Mouse (Mus musculus) layer of hippocampus, adult 9-11 months (tissue): ENCODE results near the gene Oma1.

Experiments used
- DNase-seq: peaks from one replicate; pipeline ENCODE4 v3.0.0; 2022

Gene Oma1

DNA sequence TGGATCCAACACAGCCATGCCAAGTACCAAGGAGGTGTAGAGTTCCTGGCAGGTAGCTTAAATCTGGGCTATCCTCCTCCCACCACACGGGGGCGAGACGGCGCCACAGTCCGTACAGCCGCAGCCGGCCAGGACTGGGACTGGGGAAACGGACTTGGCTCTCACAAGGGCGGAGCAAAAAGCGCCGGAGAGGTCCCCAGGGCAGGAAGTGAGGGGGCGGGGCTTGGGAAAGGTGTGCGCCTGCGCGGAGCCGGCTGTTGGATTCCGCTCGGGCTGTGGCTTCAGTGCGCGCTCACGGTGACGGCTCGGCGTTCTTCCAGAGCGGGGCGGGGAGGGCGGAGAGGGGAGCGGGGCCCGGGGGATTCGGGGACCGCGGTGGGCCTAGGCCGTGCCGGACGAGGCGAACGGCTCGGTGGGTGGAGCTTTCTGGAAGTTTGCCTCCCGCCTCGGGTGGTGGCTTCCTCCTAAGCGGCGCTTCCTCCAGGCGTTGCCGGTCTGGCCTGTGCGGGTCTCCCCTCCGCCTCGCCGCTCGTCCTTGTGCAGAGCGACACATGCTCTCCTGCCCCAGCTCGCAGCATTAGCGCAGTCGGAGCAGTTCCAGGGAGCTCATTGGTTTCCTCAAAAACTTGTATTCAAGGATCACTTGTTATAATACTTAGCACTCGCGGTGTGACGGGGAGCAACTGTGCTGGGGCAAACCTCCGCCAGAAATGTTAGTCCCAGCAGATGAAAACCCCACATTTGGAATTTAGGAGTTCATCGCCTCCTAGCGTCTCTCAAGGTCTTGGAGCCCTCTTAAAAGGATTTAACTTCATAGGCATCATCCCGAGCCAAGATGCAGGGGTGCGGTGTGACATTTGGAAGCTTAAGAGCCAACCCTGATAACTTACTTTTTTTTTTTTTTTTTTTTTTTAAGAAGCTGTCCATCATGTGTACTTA is at the start of gene Oma1:
Gene Oma1, plus strand, starts transcription at position 226 of the 939 bp plus-strand sequence.
- DNase-seq, result peak; percentile 97

GRCm38 (mm10) chr4:103263812-103264396 is 49.7 kb upstream of the Oma1 start:
- DNase-seq, result no peak

DNA sequence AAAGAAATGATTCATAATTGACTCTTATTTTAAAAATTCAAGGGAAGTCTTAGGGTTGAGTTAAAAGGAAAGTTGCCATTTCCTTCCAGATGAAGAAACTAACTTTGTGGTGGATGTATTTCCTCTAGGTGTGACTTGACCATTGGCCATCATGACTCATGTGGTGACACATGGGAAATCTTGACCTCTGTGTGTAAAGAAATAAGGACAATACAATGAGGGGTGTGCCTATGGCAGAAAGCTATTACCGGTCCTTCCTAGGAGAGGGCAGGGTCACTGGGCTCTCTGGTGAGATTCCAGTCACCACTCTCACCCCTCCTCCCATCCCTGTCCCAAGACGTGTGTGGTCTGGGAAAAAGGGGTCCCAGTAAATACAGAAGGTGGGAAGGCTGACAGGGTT is 48.4 kb upstream of the Oma1 start:
- DNase-seq, result no peak

DNA sequence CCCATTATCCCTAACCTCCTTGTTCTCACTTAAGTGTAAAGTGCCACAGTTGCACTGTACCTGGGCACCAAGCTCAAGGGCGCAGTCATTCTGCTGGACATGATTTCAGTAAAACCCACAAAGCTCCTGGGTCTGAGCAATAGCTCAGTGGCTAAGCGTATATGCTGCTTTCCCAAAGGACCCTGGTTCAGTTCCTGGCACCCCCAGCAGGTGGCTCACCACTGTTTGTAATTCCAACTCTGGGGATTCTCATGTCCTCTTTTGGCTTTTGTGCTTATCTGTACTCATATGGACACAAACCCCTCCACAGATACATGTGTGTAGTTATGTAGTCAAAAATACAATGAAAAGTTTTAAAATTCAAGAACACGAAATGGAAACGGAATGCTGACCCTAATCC is 44.3 kb upstream of the Oma1 start:
- DNase-seq, result no peak

DNA sequence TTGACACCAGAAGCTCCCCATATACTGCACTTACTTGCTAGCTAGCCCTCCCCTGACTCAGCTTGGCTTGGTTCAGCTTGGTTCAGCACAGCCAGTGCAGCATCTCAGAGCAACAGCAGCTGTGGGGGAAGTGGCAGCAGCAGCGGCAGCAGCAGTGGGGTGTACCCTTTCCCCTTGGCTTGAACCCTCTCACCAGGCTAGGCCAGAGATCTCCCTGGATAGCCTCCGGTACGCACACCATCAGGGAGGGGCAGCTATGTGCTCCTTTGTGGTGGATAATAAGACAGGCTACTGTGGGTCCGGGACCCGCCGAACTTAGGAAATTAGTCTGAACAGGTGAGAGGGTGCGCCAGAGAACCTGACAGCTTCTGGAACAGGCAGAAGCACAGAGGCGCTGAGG is 40.6 kb upstream of the Oma1 start:
- no peak for DNase-seq

DNA sequence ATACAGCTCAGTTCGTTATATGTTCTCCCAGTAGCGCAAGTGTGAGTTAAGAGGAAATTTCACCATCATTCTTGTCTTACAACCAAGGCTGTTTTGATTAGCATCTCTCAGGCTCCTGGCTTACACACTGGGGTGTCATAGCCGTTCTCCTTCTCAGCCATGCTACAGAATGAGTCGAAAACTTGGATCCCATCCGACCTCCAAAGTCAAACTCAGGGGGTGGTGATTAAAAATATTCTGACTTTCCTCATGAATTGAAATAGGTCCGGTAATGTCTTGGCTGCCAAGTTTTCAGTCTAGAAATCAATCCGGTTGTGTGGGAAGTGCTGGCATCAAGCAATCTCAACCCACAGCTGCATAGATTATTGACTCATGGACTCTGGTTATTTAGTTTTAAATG is 25.3 kb upstream of the Oma1 start:
- DNase-seq, result peak; percentile 11

GRCm38 (mm10) chr4:103290763-103291162 is 22.8 kb upstream of the Oma1 start, which contains the start of gene 4921539E11Rik:
Gene 4921539E11Rik (minus strand): TSS chr4:103290863.
- DNase-seq, result no peak

- peak; percentile 23 for DNase-seq
Measured at GRCm38 (mm10) chr4:103299342-103299741, 14.3 kb upstream of the Oma1 start.

GRCm38 (mm10) chr4:103303851-103304250 is 9.8 kb upstream of the Oma1 start:
- no peak for DNase-seq

- no peak for DNase-seq
Measured at GRCm38 (mm10) chr4:103314526-103314910, 906 bp downstream of the Oma1 start.

- no peak for DNase-seq
Measured at GRCm38 (mm10) chr4:103315861-103316260, 2.2 kb downstream of the Oma1 start.

DNA sequence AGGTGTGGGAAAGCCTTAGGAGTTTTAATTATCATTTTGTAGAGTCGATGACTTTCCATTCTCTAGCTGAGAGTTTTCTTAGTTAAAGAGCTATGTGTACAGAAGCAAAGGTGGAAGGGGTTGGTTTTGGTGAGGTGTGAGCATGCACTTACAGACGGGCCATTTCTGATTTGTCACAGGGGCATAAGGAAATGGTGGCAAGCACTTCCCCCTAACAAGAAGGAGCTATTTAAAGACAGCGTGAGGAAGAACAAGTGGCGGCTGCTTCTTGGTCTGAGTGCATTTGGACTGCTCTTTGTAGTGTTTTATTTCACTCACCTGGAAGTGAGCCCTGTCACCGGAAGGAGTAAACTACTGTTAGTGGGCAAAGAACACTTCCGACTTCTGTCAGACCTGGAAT is 7.8 kb downstream of the Oma1 start:
- no peak for DNase-seq

DNA sequence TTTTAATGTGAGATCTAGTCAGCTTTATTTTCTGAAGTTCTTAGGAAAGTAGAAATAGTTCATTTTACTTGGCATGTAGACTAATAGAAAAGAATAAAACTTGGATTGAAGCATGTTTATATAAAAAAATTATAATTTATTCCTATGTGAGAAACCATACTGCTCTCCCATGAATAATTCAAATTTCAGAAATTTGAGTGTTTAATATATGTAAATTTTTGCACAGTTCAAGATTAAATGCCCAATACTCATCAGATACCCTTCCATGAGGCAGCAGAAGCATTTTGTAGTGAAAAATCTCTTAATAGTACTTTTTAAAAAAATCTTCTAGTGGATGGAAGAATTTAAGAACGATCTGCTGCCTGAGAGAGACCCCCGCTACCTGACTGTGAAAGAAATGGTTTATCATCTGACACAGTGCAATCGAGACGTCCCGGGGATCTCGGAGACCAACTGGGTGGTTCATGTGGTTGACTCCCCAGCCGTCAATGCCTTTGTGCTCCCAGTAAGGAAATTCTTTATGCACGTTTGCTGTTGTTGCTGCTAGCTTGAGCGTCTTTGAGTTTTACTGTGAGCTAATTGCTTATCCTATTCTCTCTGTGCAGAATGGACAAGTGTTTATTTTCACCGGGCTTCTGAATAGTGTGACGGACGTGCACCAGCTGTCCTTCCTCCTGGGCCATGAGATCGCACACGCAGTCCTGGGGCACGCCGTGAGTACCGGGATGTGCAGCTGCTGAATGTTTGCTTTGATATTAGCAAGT is 11.3 kb downstream of the Oma1 start:
- DNase-seq, result no peak

DNA sequence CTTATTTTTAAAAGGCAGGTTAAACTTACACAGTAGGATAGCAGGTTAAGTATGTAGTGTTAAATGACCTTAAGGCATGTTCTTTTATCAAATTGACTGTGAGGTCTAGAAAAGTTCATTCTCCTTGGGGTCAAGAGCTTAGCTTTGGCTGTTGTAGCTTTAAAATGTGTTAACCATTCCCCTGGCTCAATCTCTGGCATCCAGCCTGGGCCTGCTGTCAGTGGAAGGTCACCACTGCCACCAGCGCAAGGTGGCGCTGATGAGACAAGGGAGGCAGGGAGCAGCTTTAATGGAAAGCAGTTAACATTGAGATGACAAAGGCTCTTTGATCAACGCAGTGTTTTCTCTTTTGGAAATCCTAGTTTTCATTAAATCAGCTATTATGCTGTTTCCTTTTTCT is 13.4 kb downstream of the Oma1 start:
- DNase-seq, result no peak

GRCm38 (mm10) chr4:103329348-103329747 is 15.7 kb downstream of the Oma1 start:
- DNase-seq, result no peak

DNA sequence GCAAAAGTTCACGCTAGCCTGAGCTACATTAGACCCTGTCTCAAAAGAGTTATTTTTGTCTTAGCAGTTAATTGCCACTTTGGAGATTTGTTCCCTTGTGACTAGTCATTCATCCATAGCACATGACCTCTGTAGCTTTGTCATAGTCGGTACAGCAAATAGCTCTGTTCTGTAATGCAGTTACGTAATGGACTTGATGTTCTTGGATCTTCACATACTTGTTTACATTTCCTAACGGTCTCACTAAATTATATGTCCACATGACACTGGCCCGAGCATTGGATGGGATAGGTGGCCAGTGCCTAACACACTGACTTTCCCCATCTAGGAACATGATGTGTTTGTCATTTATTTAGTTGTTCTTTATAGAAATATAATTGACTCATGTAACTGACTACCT is 21.5 kb downstream of the Oma1 start:
- no peak for DNase-seq

DNA sequence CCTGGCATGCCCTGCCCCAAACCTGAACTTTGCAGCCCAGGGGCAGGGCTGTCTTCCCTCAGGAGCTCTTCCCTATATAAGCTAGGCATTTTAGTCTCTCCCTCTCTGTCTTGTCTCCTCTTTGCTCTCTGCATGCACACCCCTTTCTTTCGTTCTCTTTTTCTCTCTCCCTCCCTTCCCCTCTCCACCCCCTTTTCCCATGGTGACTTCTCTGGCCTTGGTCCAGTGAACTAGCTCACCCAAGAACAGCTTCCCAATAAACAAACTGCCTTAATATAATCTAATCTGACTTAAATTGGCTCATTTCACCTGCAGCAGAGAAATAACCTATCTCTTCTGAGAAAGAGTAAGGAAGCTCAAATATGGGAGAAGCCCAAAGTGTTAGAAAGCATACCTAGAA is 27.1 kb downstream of the Oma1 start:
- DNase-seq, result no peak

DNA sequence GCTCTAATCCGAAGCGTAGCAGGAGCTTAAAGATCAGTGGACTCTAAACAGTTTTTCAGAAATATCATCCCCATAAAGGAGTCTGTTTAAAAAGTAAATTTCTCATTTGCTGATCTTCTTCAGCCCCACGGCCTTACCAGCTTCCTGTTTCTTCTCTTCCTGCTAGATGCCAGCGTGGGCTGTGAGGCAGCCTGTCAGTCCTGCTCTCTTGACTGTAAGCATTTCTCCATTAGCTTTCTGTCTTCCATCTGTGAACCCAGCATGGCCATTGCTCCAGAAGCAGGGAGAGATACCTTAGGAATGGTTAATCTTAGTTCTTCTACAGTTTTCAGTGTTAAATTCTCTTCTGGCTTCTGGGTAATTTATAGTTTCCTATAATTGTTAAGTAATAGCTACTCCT is 28.0 kb downstream of the Oma1 start:
- no peak for DNase-seq

DNA sequence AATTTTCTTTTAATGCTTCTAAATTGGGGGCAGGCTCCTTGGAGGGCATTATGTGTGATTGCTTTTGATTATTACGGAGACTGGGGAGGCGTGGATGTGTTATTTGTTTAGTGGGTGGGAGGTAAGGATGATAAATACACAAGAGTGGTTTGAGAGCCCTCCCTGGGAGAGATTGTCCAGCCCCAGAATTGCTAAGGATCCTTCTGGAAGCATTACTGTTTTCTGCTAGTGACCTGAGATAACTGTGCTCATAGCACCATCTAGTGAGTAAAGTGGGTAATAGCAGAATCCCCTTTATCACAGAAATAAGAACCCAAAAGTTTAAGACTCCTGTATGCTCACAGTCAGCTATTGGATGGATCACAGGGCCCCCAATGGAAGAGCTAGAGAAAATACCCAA is 32.4 kb downstream of the Oma1 start:
- peak; percentile 16 for DNase-seq

DNA sequence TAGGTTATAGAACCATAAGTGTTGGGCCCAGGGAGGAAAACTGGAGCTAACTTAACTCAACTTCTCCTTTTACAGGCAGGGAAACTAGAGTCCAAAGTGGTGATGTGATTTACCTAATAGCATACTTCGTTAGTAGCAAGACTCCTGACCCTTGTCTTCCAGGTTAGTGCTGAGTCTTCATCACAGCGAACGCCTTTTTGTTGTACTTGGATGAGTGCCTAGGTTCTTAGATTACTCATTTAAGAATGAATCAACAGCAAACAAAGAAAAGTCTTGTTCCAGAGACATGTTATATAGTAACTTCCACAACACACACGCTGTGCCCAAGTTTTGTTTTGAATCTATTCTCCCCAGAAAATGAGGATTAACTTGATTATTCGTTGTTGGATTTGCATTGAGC is 33.2 kb downstream of the Oma1 start:
- DNase-seq, result no peak

- no peak for DNase-seq
Measured at GRCm38 (mm10) chr4:103349219-103349618, 35.6 kb downstream of the Oma1 start.

DNA sequence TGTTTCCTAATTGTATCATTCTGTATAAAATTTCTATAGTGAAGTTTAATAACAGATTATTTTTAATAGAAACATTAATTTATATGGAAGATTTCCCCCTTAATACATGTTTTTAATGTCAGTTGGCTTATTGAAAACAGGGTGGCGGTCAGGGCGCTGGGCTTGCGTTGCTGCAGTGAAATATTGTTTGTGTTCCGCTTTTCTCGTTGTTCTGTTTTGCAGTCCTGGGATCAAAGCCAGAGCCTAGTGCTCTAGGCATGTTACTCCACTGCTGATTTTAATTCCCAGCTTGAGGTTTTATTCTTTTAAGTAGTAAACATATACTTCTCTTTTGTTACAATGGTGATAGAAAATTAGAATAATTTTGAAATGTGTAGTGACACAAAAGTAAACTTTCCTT is 39.3 kb downstream of the Oma1 start:
- no peak for DNase-seq

- DNase-seq, result peak; percentile 36
Measured at GRCm38 (mm10) chr4:103357457-103357856, 43.8 kb downstream of the Oma1 start.
